Mouse (Mus musculus): ENCODE data around the gene Txndc16. TPM values are rescaled to one million over a fixed set of nuclear protein-coding genes. Genes with fewer than 3 reads are reported as not detected.

Gene Txndc16
- polyA plus RNA-seq, 1 experiment from 2014 or later, result 4.1 TPM

GRCm38 (mm10) chr14:45217693-45218092, 2.4 kb downstream of the Txndc16 start:
- no peak overlapping the region for H3K9ac ChIP-seq (ENCODE audit: low read depth, low read length)
- 78% methylated on average over 4 of the region's 4 CpGs for WGBS
- H3K4me3 ChIP-seq (ENCODE audit: low read depth, low read length), result no peak overlapping the region
- no peaks in the 10 kb centered on the region for H3K9me3 ChIP-seq (ENCODE audit: control insufficient read depth, low read length)
- no peak overlapping the region for H3K4me2 ChIP-seq
- H3K4me1 ChIP-seq (replicated peaks; ENCODE audit: control insufficient read depth, insufficient read depth, low read length), result no peaks in the 10 kb centered on the region
- no peak for DNase-seq (ENCODE audit: low spot score)
- H3K36me3 ChIP-seq (ENCODE audit: control insufficient read depth, insufficient read depth, low read length), result no peaks in the 10 kb centered on the region
- 0 out of 2 replicates have a peak, but pooled peaks cover 3% of the 10 kb centered on the region for H3K27me3 ChIP-seq (replicated peaks; ENCODE audit: control insufficient read depth, insufficient read depth, low read length)
- H3K27ac ChIP-seq (ENCODE audit: low read depth, low read length), result no peak overlapping the region
- ATAC-seq (replicated peaks; ENCODE audit: low FRiP score), result no peak

- 0 out of 2 replicates have a peak, but pooled peaks cover 3% of the 10 kb centered on the region for H3K27me3 ChIP-seq (replicated peaks; ENCODE audit: control insufficient read depth, insufficient read depth, low read length)
- ATAC-seq (replicated peaks; ENCODE audit: low FRiP score) (no peak), DNase-seq (ENCODE audit: low spot score) (no peak)
- no peaks in the 10 kb centered on the region for H3K4me1 ChIP-seq (replicated peaks; ENCODE audit: control insufficient read depth, insufficient read depth, low read length)
- H3K4me3 ChIP-seq (ENCODE audit: low read depth, low read length), result no peak overlapping the region
- no peak overlapping the region for H3K27ac ChIP-seq (ENCODE audit: low read depth, low read length)
- no peak overlapping the region for H3K9ac ChIP-seq (ENCODE audit: low read depth, low read length)
- 89% methylated on average over 9 of the region's 9 CpGs for WGBS
- H3K4me2 ChIP-seq, result no peak overlapping the region
- H3K9me3 ChIP-seq (ENCODE audit: control insufficient read depth, low read length), result no peaks in the 10 kb centered on the region
- H3K36me3 ChIP-seq (ENCODE audit: control insufficient read depth, insufficient read depth, low read length), result no peaks in the 10 kb centered on the region
These were observed 3.3 kb downstream of the Txndc16 start for GRCm38 (mm10) chr14:45216711-45217340.

- WGBS, result 71% methylated on average over 1 of the region's 1 CpGs
- Histone ChIP-seq H3K36me3 (ENCODE audit: control insufficient read depth, insufficient read depth, low read length) (no peaks in the 10 kb centered on the region), H3K4me1 (replicated peaks; ENCODE audit: control insufficient read depth, insufficient read depth, low read length) (no peaks in the 10 kb centered on the region), H3K9ac (ENCODE audit: low read depth, low read length) (no peak overlapping the region), H3K4me2 (no peak overlapping the region), H3K27ac (ENCODE audit: low read depth, low read length) (no peak overlapping the region), H3K27me3 (replicated peaks; ENCODE audit: control insufficient read depth, insufficient read depth, low read length) (no peaks in the 10 kb centered on the region), H3K9me3 (ENCODE audit: control insufficient read depth, low read length) (no peaks in the 10 kb centered on the region), H3K4me3 (ENCODE audit: low read depth, low read length) (no peak overlapping the region)
- DNase-seq (ENCODE audit: low spot score) (no peak), ATAC-seq (replicated peaks; ENCODE audit: low FRiP score) (no peak)
These were observed 8.7 kb downstream of the Txndc16 start for GRCm38 (mm10) chr14:45211431-45211830.

GRCm38 (mm10) chr14:45210683-45211082, 9.4 kb downstream of the Txndc16 start:
- WGBS, result 79% methylated on average over 4 of the region's 4 CpGs
- no peak for ATAC-seq (replicated peaks; ENCODE audit: low FRiP score)
- no peaks in the 10 kb centered on the region for H3K4me1 ChIP-seq (replicated peaks; ENCODE audit: control insufficient read depth, insufficient read depth, low read length)
- H3K36me3 ChIP-seq (ENCODE audit: control insufficient read depth, insufficient read depth, low read length), result no peaks in the 10 kb centered on the region
- H3K27me3 ChIP-seq (replicated peaks; ENCODE audit: control insufficient read depth, insufficient read depth, low read length), result no peaks in the 10 kb centered on the region
- H3K4me2 ChIP-seq, result no peak overlapping the region
- no peaks in the 10 kb centered on the region for H3K9me3 ChIP-seq (ENCODE audit: control insufficient read depth, low read length)
- no peak overlapping the region for H3K27ac ChIP-seq (ENCODE audit: low read depth, low read length)
- no peak for DNase-seq (ENCODE audit: low spot score)
- H3K4me3 ChIP-seq (ENCODE audit: low read depth, low read length), result no peak overlapping the region
- no peak overlapping the region for H3K9ac ChIP-seq (ENCODE audit: low read depth, low read length)

- no peak overlapping the region for H3K27ac ChIP-seq (ENCODE audit: low read depth, low read length)
- ATAC-seq (replicated peaks; ENCODE audit: low FRiP score) (no peak), DNase-seq (ENCODE audit: low spot score) (no peak)
- H3K4me3 ChIP-seq (ENCODE audit: low read depth, low read length), result no peak overlapping the region
- no peak overlapping the region for H3K9ac ChIP-seq (ENCODE audit: low read depth, low read length)
- H3K9me3 ChIP-seq (ENCODE audit: control insufficient read depth, low read length), result no peaks in the 10 kb centered on the region
- H3K4me1 ChIP-seq (replicated peaks; ENCODE audit: control insufficient read depth, insufficient read depth, low read length), result no peaks in the 10 kb centered on the region
- H3K27me3 ChIP-seq (replicated peaks; ENCODE audit: control insufficient read depth, insufficient read depth, low read length), result no peaks in the 10 kb centered on the region
- H3K4me2 ChIP-seq, result no peak overlapping the region
- no peaks in the 10 kb centered on the region for H3K36me3 ChIP-seq (ENCODE audit: control insufficient read depth, insufficient read depth, low read length)
These were observed 19.5 kb downstream of the Txndc16 start for GRCm38 (mm10) chr14:45200607-45201006.

- Histone ChIP-seq H3K9me3 (ENCODE audit: control insufficient read depth, low read length) (peaks cover 3% of the 10 kb centered on the region; the same call in 1 of the 2 replicates), H3K27me3 (replicated peaks; ENCODE audit: control insufficient read depth, insufficient read depth, low read length) (no peaks in the 10 kb centered on the region), H3K4me2 (no peak overlapping the region), H3K36me3 (ENCODE audit: control insufficient read depth, insufficient read depth, low read length) (no peaks in the 10 kb centered on the region), H3K4me3 (ENCODE audit: low read depth, low read length) (no peak overlapping the region), H3K27ac (ENCODE audit: low read depth, low read length) (no peak overlapping the region), H3K4me1 (replicated peaks; ENCODE audit: control insufficient read depth, insufficient read depth, low read length) (no peaks in the 10 kb centered on the region), H3K9ac (ENCODE audit: low read depth, low read length) (no peak overlapping the region)
- WGBS, result 90% methylated on average over 2 of the region's 2 CpGs
- no peak for ATAC-seq (replicated peaks; ENCODE audit: low FRiP score)
- no peak for DNase-seq (ENCODE audit: low spot score)
These were observed 29.1 kb downstream of the Txndc16 start for GRCm38 (mm10) chr14:45190999-45191398.

GRCm38 (mm10) chr14:45181611-45182010, 38.5 kb downstream of the Txndc16 start:
- H3K9ac ChIP-seq (ENCODE audit: low read depth, low read length), result no peak overlapping the region
- no peaks in the 10 kb centered on the region for H3K4me1 ChIP-seq (replicated peaks; ENCODE audit: control insufficient read depth, insufficient read depth, low read length)
- H3K27ac ChIP-seq (ENCODE audit: low read depth, low read length), result no peak overlapping the region
- no peak overlapping the region for H3K4me3 ChIP-seq (ENCODE audit: low read depth, low read length)
- no peak for DNase-seq (ENCODE audit: low spot score)
- WGBS, result 67% methylated on average over 4 of the region's 4 CpGs
- H3K9me3 ChIP-seq (ENCODE audit: control insufficient read depth, low read length), result no peaks in the 10 kb centered on the region
- H3K27me3 ChIP-seq (replicated peaks; ENCODE audit: control insufficient read depth, insufficient read depth, low read length), result no peaks in the 10 kb centered on the region
- H3K4me2 ChIP-seq, result no peak overlapping the region
- no peaks in the 10 kb centered on the region for H3K36me3 ChIP-seq (ENCODE audit: control insufficient read depth, insufficient read depth, low read length)
- ATAC-seq (replicated peaks; ENCODE audit: low FRiP score), result no peak

GRCm38 (mm10) chr14:45179606-45180005, 40.5 kb downstream of the Txndc16 start:
- ATAC-seq (replicated peaks; ENCODE audit: low FRiP score) (no peak), DNase-seq (ENCODE audit: low spot score) (no peak)
- no peaks in the 10 kb centered on the region for H3K27me3 ChIP-seq (replicated peaks; ENCODE audit: control insufficient read depth, insufficient read depth, low read length)
- no peak overlapping the region for H3K9ac ChIP-seq (ENCODE audit: low read depth, low read length)
- H3K9me3 ChIP-seq (ENCODE audit: control insufficient read depth, low read length), result no peaks in the 10 kb centered on the region
- H3K36me3 ChIP-seq (ENCODE audit: control insufficient read depth, insufficient read depth, low read length), result no peaks in the 10 kb centered on the region
- H3K4me3 ChIP-seq (ENCODE audit: low read depth, low read length), result no peak overlapping the region
- no peak overlapping the region for H3K4me2 ChIP-seq
- no peak overlapping the region for H3K27ac ChIP-seq (ENCODE audit: low read depth, low read length)
- no peaks in the 10 kb centered on the region for H3K4me1 ChIP-seq (replicated peaks; ENCODE audit: control insufficient read depth, insufficient read depth, low read length)
- WGBS, result 75% methylated on average over 2 of the region's 2 CpGs

- H3K4me1 ChIP-seq (replicated peaks; ENCODE audit: control insufficient read depth, insufficient read depth, low read length), result no peaks in the 10 kb centered on the region
- H3K9ac ChIP-seq (ENCODE audit: low read depth, low read length), result no peak overlapping the region
- DNase-seq (ENCODE audit: low spot score), result no peak
- WGBS, result 74% methylated on average over 2 of the region's 2 CpGs
- H3K36me3 ChIP-seq (ENCODE audit: control insufficient read depth, insufficient read depth, low read length), result no peaks in the 10 kb centered on the region
- no peak overlapping the region for H3K4me2 ChIP-seq
- ATAC-seq (replicated peaks; ENCODE audit: low FRiP score), result no peak
- H3K27ac ChIP-seq (ENCODE audit: low read depth, low read length), result no peak overlapping the region
- H3K27me3 ChIP-seq (replicated peaks; ENCODE audit: control insufficient read depth, insufficient read depth, low read length), result no peaks in the 10 kb centered on the region
- no peaks in the 10 kb centered on the region for H3K9me3 ChIP-seq (ENCODE audit: control insufficient read depth, low read length)
- no peak overlapping the region for H3K4me3 ChIP-seq (ENCODE audit: low read depth, low read length)
These were observed 40.9 kb downstream of the Txndc16 start for GRCm38 (mm10) chr14:45179186-45179585.

All from liver, embryonic 11.5 days (tissue).